In genomic region chr15:100257305-100257704, GRCm38 (mm10) we compare ENCODE assay signal across 51 mouse cellular contexts. TPM values are rescaled to one million over a fixed set of nuclear protein-coding genes. Genes with fewer than 3 reads are reported as not detected.
"Had no signal": no experiment of that assay in that cellular context is flagged by ENCODE, and none has a peak within 500 bp of the region (broad histone marks: within the 10 kb centered on the region; RNA-seq: fewer than 3 reads in every experiment).

No protein-coding gene starts in this region.

- H3K9me3 ChIP-seq: heart, embryonic 12.5 days; heart, embryonic 13.5 days; heart, embryonic 15.5 days; hindbrain, embryonic 10.5 days; hindbrain, embryonic 12.5 days; hindbrain, embryonic 13.5 days; hindbrain, embryonic 15.5 days; intestine, embryonic 15.5 days; kidney, embryonic 15.5 days had no signal

- H3K9ac ChIP-seq: heart, embryonic 12.5 days; heart, embryonic 13.5 days; heart, embryonic 15.5 days; hindbrain, embryonic 12.5 days; hindbrain, embryonic 13.5 days; hindbrain, embryonic 14.5 days; hindbrain, embryonic 15.5 days; intestine, embryonic 15.5 days; kidney, embryonic 15.5 days had no signal

- H3K4me3 ChIP-seq: heart, embryonic 12.5 days; heart, embryonic 13.5 days; heart, embryonic 15.5 days; hindbrain, embryonic 10.5 days; hindbrain, embryonic 12.5 days; hindbrain, embryonic 13.5 days; hindbrain, embryonic 15.5 days; intestine, embryonic 15.5 days; kidney, embryonic 15.5 days; layer of hippocampus, adult 2 months; left cerebral cortex, adult 2 months had no signal

- H3K4me1 ChIP-seq: heart, embryonic 12.5 days; heart, embryonic 13.5 days; heart, embryonic 15.5 days; hindbrain, embryonic 10.5 days; hindbrain, embryonic 12.5 days; hindbrain, embryonic 13.5 days; hindbrain, embryonic 15.5 days; intestine, embryonic 15.5 days; kidney, embryonic 15.5 days had no signal

- DNase-seq: heart, postnatal 10 days; heart, postnatal 36 days; heart, postnatal 4 days; kidney, adult 11 months; kidney, adult 18-20 months; kidney, adult 2 months; kidney, adult 8-10 months; kidney, adult 9 months; kidney, postnatal 10 days; kidney, postnatal 14 days; kidney, postnatal 25 days; kidney, postnatal 36 days; kidney, postnatal 4 days; layer of hippocampus, adult 9-11 months; layer of hippocampus, postnatal 36 days had no signal

- H3K27ac ChIP-seq: heart, embryonic 13.5 days; heart, embryonic 15.5 days; hindbrain, embryonic 10.5 days; hindbrain, embryonic 12.5 days; hindbrain, embryonic 13.5 days; hindbrain, embryonic 14.5 days; hindbrain, embryonic 15.5 days; hindbrain, postnatal 0 days; intestine, embryonic 15.5 days; kidney, embryonic 15.5 days; kidney, postnatal 0 days; layer of hippocampus, adult 2 months; left cerebral cortex, adult 2 months had no signal

- H3K27me3 ChIP-seq: heart, embryonic 12.5 days; heart, embryonic 13.5 days; heart, embryonic 15.5 days; hindbrain, embryonic 12.5 days; hindbrain, embryonic 13.5 days; hindbrain, embryonic 15.5 days; intestine, embryonic 15.5 days; kidney, embryonic 15.5 days had no signal

RNA-seq across cellular contexts. Expression of gene Tmprss12, which starts 23.3 kb away (rescaled TPM):
- total RNA-seq: heart, postnatal 10 days; heart, postnatal 25 days; heart, postnatal 36 days; heart, postnatal 4 days; hematopoietic stem cell, adult 5-6 weeks; hindbrain, postnatal 0 days; layer of hippocampus, adult 18-20 months; layer of hippocampus, adult 2 months; layer of hippocampus, adult 8-10 months; layer of hippocampus, postnatal 10 days; layer of hippocampus, postnatal 14 days; layer of hippocampus, postnatal 25 days; layer of hippocampus, postnatal 36 days; left cerebral cortex, adult 18-20 months; left cerebral cortex, adult 2 months; left cerebral cortex, adult 8-10 months had no signal
- polyA plus RNA-seq: heart, embryonic 11.5 days; heart, embryonic 12.5 days; heart, embryonic 13.5 days; heart, embryonic 14.5 days; heart, embryonic 15.5 days; heart, embryonic 16.5 days; heart, postnatal 0 days; hindbrain, embryonic 10.5 days; hindbrain, embryonic 11.5 days; hindbrain, embryonic 12.5 days; hindbrain, embryonic 13.5 days; hindbrain, embryonic 14.5 days; hindbrain, embryonic 15.5 days; hindbrain, embryonic 16.5 days; hindbrain, postnatal 0 days; inflammation-experienced regulatory T-cells, adult 6 months; intestine, embryonic 14.5 days; intestine, embryonic 15.5 days; intestine, embryonic 16.5 days; intestine, postnatal 0 days; kidney, embryonic 14.5 days; kidney, embryonic 15.5 days; kidney, embryonic 16.5 days; kidney, postnatal 0 days; large intestine, adult 2 months had no signal
